Comparison of ENCODE assay signal across 27 mouse cellular contexts in the genomic region with DNA sequence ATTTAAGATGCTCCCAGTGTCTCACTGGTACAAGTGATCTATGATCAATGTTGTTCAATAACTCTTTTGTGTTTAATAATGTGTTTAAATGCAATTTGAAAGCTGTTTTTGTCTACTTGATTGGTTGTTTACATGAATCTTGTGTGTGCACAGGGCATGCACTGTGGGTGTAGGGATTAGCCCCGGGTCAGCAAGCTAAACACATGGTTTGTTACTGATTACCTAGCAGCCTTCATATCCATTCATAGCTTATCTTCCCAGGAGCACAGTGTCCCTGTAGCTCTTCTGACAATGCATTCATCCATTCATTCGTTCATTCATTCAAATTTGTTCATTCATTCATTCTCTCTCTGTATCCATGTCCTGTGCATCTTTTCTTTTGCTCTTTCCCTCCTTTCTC.
A peak's percentile ranks its signal among the peaks of the same experiment; 100 is the strongest.
DNase-seq lines count a peak whose midpoint lies in the region; ATAC-seq lines count a peak whose summit lies in the region.
"Had no signal": no experiment of that assay in that cellular context is flagged by ENCODE, and none has a peak within 500 bp of the region (broad histone marks: within the 10 kb centered on the region; RNA-seq: fewer than 3 reads in every experiment).

No protein-coding gene starts in this region.

- no peak for ATAC-seq in kidney, embryonic 15.5 days (replicated peaks; ENCODE audit: low FRiP score)
- no peak for ATAC-seq in kidney, embryonic 14.5 days (ENCODE audit: low FRiP score, low TSS enrichment)
- ATAC-seq in liver, embryonic 16.5 days (ENCODE audit: low read depth), result peak; percentile 62; the same call in 1 of the 2 replicates
- ATAC-seq: activated CD4-positive, CD25-positive, alpha-beta regulatory T cell, adult 4 months; forebrain, embryonic 15.5 days had no signal

- no peak overlapping the region for H3K4me2 ChIP-seq in kidney, embryonic 15.5 days
- H3K4me2 ChIP-seq in kidney, embryonic 14.5 days (replicated peaks; ENCODE audit: low read depth, low read length), result no peak overlapping the region
- no peak overlapping the region for H3K4me2 ChIP-seq in liver, embryonic 16.5 days (ENCODE audit: low read depth, low read length)
- H3K4me2 ChIP-seq: embryonic facial prominence, embryonic 13.5 days; forebrain, embryonic 12.5 days; forebrain, embryonic 15.5 days; heart, embryonic 12.5 days; heart, embryonic 15.5 days; hindbrain, embryonic 13.5 days had no signal

- H3K4me1 ChIP-seq in kidney, embryonic 15.5 days, result no peaks in the 10 kb centered on the region
- H3K4me1 ChIP-seq in kidney, embryonic 14.5 days (ENCODE audit: control insufficient read depth, insufficient read depth, low read length), result no peaks in the 10 kb centered on the region
- H3K4me1 ChIP-seq in liver, embryonic 16.5 days (ENCODE audit: control insufficient read depth, low read depth, low read length), result no peaks in the 10 kb centered on the region
- H3K4me1 ChIP-seq: forebrain, embryonic 12.5 days; forebrain, embryonic 15.5 days; heart, embryonic 12.5 days; heart, embryonic 15.5 days; hindbrain, embryonic 10.5 days had no signal

- H3K9ac ChIP-seq in kidney, embryonic 15.5 days, result no peak overlapping the region
- H3K9ac ChIP-seq in kidney, embryonic 14.5 days (ENCODE audit: low read depth, low read length), result no peak overlapping the region
- H3K9ac ChIP-seq in liver, embryonic 16.5 days (ENCODE audit: low read depth, low read length), result no peak overlapping the region
- H3K9ac ChIP-seq: embryonic facial prominence, embryonic 13.5 days; forebrain, embryonic 12.5 days; forebrain, embryonic 15.5 days; heart, embryonic 12.5 days; heart, embryonic 15.5 days; hindbrain, embryonic 13.5 days had no signal

- no peaks in the 10 kb centered on the region; the same call in 1 of the 2 replicates for H3K9me3 ChIP-seq in kidney, embryonic 15.5 days (replicated peaks)
- H3K9me3 ChIP-seq in kidney, embryonic 14.5 days (ENCODE audit: control insufficient read depth, low read length), result no peaks in the 10 kb centered on the region
- no peaks in the 10 kb centered on the region for H3K9me3 ChIP-seq in liver, embryonic 16.5 days (replicated peaks; ENCODE audit: control insufficient read depth, low read length)
- H3K9me3 ChIP-seq: embryonic facial prominence, embryonic 10.5 days; embryonic facial prominence, embryonic 13.5 days; forebrain, embryonic 12.5 days; forebrain, embryonic 15.5 days; heart, embryonic 12.5 days; heart, embryonic 15.5 days; hindbrain, embryonic 10.5 days; hindbrain, embryonic 13.5 days had no signal

- H3K36me3 ChIP-seq in kidney, embryonic 15.5 days, result no peaks in the 10 kb centered on the region
- H3K36me3 ChIP-seq in kidney, embryonic 14.5 days (ENCODE audit: control insufficient read depth, insufficient read depth, low read length), result no peaks in the 10 kb centered on the region
- no peaks in the 10 kb centered on the region for H3K36me3 ChIP-seq in liver, embryonic 16.5 days (ENCODE audit: control insufficient read depth, insufficient read depth)
- H3K36me3 ChIP-seq: embryonic facial prominence, embryonic 10.5 days; embryonic facial prominence, embryonic 13.5 days; forebrain, embryonic 12.5 days; forebrain, embryonic 15.5 days; heart, embryonic 12.5 days; heart, embryonic 15.5 days; hindbrain, embryonic 10.5 days; hindbrain, embryonic 13.5 days had no signal

- peak; percentile 2 for DNase-seq in kidney, adult 11 months
- DNase-seq in kidney, postnatal 10 days, result peak; percentile 9
- no peak for DNase-seq in liver
- DNase-seq: adrenal gland, adult 8-10 months; adrenal gland, postnatal 25 days; cerebellum, adult 11-12 months; cerebellum, adult 8-10 months; cerebellum, postnatal 10 days; cerebellum, postnatal 36 days; embryo, embryonic 11 days; gastrocnemius, postnatal 25 days; heart, adult 18-20 months; heart, postnatal 10 days; heart, postnatal 36 days had no signal

- no peaks in the 10 kb centered on the region for H3K27me3 ChIP-seq in kidney, embryonic 15.5 days
- H3K27me3 ChIP-seq in kidney, embryonic 14.5 days (ENCODE audit: control insufficient read depth, insufficient read depth, low read length), result no peaks in the 10 kb centered on the region
- H3K27me3 ChIP-seq in liver, embryonic 16.5 days (ENCODE audit: control insufficient read depth, insufficient read depth, low read depth, low read length), result no peaks in the 10 kb centered on the region
- H3K27me3 ChIP-seq: embryonic facial prominence, embryonic 13.5 days; forebrain, embryonic 12.5 days; forebrain, embryonic 15.5 days; heart, embryonic 12.5 days; heart, embryonic 15.5 days; hindbrain, embryonic 13.5 days had no signal

- H3K4me3 ChIP-seq in kidney, embryonic 15.5 days (replicated peaks), result no peak overlapping the region
- no peak overlapping the region for H3K4me3 ChIP-seq in kidney, embryonic 14.5 days (ENCODE audit: low read length)
- no peak overlapping the region for H3K4me3 ChIP-seq in liver, embryonic 16.5 days (ENCODE audit: low read depth, low read length)
- H3K4me3 ChIP-seq: embryonic facial prominence, embryonic 10.5 days; embryonic facial prominence, embryonic 13.5 days; erythroblast, embryonic 14.5 days; forebrain, embryonic 12.5 days; forebrain, embryonic 15.5 days; heart, embryonic 12.5 days; heart, embryonic 15.5 days; hindbrain, embryonic 10.5 days; hindbrain, embryonic 13.5 days had no signal

- 64% methylated on average over 2 of the region's 2 CpGs for WGBS in kidney, embryonic 15.5 days
- 72% methylated on average over 2 of the region's 2 CpGs for WGBS in kidney, embryonic 14.5 days
- WGBS in liver, embryonic 16.5 days (ENCODE audit: insufficient replicate concordance), result 32% methylated on average over 2 of the region's 2 CpGs

- no peak overlapping the region for H3K27ac ChIP-seq in kidney, embryonic 15.5 days
- no peak overlapping the region for H3K27ac ChIP-seq in kidney, embryonic 14.5 days (ENCODE audit: low read depth, low read length)
- no peak overlapping the region for H3K27ac ChIP-seq in liver, embryonic 16.5 days (ENCODE audit: low read length)
- H3K27ac ChIP-seq: embryonic facial prominence, embryonic 10.5 days; embryonic facial prominence, embryonic 13.5 days; forebrain, embryonic 12.5 days; forebrain, embryonic 15.5 days; heart, embryonic 15.5 days; hindbrain, embryonic 10.5 days; hindbrain, embryonic 13.5 days had no signal
